Mouse (Mus musculus) gastrocnemius, postnatal 25 days (tissue): ENCODE measurements around the gene Jund. TPM values are rescaled to one million over a fixed set of nuclear protein-coding genes. Genes with fewer than 3 reads are reported as not detected.
A peak's percentile ranks its signal among the peaks of the same experiment; 100 is the strongest.

ENCODE experiments used
- DNase-seq: peaks from one replicate; pipeline ENCODE4 v3.0.0; 2022
- total RNA-seq, 2 experiments: library from RNA; stranded (reverse); gene quantifications; 1 replicate in 1 of 2; 2 replicates in 1 of 2; pipeline ENCODE4 v1.2.3; 2021

Gene Jund
- total RNA-seq, 2 experiments from 2014 or later, result 54.5 to 68.6 TPM

DNA sequence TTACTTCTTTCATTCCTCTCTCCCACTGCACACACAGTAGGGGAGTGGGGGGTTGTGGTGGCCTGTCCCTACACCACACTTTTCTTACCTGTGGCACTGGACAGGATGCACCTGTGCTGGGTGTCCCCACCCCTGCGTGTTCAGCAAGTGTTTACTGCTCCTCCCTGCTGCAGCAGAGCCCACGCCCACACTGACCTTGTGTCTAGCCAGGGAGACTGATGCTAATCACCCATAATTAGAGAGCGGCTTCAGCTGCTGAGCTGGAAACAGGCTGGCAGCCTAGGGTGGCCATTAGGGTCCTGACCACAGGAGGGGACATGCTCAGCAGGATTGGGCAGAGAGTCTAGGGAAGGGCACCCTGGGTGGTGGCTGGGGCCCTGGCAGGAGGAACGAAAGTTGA is 24.0 kb upstream of the Jund start:
- no peak for DNase-seq

- DNase-seq, result no peak
These were observed 23.4 kb upstream of the Jund start for GRCm38 (mm10) chr8:70675336-70675735.

DNA sequence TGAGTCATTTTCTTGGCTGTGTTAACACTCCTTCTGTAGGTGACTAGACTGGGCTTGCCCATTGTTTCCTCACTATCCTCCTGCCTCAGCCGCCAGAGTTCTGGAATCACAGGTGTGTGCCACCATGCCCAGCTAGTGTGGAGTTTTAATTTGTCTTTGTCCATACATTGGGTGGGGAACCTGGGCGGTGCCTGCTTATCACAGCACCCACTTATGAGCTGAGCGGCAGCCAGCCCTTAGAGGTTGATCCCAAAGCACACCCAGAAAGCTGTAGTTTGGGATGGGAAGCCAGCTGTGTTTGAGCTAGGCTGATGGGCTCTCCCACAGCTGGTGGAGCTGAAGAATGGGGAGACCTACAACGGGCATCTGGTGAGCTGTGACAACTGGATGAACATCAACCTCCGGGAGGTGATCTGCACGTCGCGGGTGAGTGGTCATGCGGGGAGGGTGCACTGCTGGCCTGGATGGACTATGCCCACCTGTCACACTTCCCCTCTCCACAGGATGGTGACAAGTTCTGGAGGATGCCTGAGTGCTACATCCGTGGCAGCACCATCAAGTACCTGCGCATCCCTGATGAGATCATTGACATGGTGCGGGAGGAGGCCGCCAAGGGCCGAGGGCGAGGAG is 21.2 kb upstream of the Jund start:
- DNase-seq, result no peak

- no peak for DNase-seq
These were observed 20.1 kb upstream of the Jund start for GRCm38 (mm10) chr8:70678679-70679078.

DNA sequence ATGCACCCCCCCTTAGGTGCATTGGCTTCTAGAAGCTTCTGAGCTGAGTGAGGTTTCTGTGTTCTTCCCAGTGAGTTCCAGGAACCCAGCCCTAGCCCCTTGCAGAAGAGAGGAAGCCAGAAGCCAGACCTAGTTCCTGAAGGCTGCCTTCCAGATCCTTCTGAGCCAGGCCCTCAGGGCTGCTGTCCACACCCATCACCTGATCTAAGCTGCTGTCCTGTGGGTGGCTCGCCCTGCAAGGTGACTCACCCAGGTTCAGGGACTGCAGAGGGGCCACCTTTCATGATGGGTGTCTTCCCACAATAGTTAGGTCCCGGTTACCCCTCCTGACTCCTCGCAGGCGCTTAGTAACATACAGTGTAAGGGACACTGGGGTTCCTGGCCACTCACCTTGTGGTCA is 19.3 kb upstream of the Jund start:
- no peak for DNase-seq

DNA sequence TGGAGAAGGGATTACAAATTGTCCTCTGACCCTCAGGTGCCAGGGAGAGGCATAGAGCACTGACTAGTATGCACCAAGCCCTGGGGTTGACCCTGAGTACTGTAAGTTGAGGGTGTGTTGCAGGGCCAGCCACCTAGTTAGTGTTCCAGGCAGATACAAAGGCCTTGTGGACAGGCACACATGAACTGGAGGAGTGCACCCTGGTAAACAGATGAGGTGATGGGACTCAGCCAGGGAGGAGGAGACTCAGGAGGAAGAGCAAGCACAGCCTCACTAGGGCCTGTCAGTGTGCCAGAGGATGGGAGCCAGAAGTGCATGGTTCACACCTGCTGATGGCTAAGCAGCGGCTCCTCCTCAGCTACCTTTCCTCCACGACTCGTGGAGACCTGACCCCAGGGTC is 18.7 kb upstream of the Jund start:
- no peak for DNase-seq

DNA sequence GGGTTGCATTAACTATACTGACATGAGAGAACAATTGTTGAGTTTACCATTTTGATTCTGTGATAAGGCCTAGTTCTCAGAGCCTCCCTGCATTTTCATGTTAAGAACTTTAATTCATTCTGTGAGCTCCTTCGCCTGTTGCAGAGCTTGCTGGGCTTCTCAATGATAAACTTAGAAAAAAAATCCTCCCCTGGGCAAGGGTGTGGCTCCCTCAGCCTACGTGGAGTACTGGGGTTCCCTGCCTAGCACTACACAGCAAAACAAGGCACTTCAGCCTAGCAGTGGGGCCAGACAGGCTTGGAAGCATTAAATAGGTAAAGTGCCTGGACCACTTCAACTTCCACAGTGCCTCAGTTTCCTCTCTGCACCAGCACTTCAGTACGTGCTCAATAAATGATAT is 17.3 kb upstream of the Jund start:
- no peak for DNase-seq

DNA sequence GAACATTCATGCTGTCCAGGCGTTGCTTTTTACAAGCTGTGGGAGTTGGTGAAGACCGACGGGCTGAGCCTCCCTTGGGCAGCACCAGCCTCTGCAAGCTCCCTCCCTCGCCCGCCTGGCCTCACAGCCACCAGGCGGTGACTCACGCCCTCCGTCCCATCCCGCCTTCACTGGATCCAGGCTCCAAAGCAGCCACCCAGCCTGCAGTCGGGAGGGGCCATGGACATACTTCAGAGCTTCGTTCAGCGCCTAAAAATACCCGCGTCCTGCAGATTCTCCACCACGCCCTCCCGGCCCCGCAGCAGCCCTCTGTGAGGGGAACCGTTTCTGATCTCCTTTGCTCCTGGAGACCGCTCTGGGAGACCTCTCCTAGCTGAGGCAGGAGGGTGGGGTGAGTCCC is 16.6 kb upstream of the Jund start:
- peak; percentile 89 for DNase-seq

GRCm38 (mm10) chr8:70682692-70683091 is 16.1 kb upstream of the Jund start:
- DNase-seq, result no peak

GRCm38 (mm10) chr8:70684291-70684690 is 14.5 kb upstream of the Jund start:
- no peak for DNase-seq

GRCm38 (mm10) chr8:70687576-70687975 is 11.2 kb upstream of the Jund start:
- DNase-seq, result peak; percentile 75

- DNase-seq, result no peak
These were observed 10.6 kb upstream of the Jund start for GRCm38 (mm10) chr8:70688136-70688535.

DNA sequence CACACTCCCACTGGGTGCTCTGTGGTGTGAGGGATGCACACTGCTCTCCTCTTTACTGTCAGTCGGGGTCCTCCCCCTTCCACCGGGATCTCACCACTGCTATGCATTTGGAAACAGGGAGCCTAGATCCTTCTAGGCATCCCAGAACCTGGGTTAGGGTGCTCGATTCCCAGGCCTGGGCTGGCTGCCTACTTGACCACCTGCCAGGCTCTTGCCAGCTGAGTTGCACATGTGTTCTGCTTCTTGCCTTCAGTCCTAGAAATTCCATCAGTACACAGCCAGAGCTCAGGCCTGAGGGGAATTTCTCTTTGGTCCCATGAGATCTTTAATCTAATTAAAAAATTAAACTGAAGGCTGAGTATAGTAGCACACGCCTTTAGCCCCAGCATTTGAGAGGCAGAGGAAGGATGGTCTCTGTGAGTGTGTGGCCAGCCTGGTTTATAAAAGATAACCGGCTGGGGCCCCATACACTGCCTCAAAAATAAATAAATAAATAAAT is 8.8 kb upstream of the Jund start:
- no peak for DNase-seq

- no peak for DNase-seq
These were observed 7.5 kb upstream of the Jund start for GRCm38 (mm10) chr8:70691230-70691629.

GRCm38 (mm10) chr8:70691727-70692231 is 7.0 kb upstream of the Jund start:
- DNase-seq, result no peak

DNA sequence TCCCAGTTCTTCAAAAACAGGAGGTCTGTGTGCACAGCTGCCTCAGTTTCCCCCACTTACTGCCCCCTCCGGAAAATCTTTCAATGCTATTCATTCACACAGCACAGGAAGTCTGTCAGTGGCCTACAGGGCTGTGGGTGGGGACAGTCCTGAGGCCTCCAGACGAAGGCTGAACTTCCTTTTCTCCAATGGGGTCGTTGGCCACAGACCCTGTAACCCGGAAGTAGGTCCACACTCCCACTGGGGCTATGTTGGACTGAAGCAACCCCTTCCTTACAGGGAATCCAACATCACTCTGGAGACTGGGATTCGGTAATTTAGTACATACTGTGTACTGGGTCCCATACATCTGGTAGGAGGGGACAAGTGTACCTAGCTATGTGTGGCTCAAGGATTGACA is 5.1 kb upstream of the Jund start:
- DNase-seq, result no peak

- DNase-seq, result peak; percentile 72
These were observed 3.3 kb upstream of the Jund start for GRCm38 (mm10) chr8:70695318-70696018.

DNA sequence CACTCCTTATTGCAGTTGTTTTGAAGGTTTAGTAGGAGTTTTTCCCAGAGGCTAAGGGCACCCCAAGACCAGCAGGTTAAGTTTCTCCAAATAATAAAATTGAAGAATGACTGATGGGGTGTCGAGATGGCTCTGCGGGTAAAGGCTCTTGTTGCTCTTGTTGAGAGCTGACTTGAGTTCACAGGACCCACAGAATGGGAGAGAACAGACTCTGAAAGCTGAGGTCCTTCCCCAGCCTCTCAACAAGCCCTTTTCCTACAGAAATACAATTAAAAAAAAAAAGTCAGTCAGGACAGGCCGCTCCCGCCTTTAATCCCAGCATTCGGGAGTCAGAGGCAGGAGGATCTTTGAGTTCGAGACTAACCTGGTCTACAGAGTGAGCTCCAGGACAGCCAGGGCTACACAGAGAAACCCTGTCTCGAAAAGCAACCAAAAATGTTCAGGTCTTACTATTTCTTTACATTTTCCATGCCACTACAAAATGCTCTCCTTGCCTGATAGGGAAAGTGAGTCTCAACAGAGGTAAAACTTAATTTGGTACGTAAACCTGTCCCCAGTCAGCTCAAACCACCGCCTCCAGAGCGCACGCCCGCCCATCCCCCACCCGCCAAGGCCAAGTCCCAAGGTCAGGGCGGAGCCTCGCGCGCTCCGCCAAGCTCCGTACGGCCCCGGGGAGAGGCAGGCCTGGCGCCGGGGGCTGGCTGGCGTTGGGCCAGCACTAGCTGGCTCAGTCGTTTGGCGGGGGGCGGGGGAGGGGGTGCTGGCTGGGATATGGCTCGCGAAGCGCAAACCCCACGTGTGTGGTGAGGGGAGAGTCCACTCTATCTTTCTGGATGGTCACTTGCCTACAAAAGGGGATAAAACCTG is 2.5 kb upstream of the Jund start:
- peak; percentile 77 for DNase-seq

DNA sequence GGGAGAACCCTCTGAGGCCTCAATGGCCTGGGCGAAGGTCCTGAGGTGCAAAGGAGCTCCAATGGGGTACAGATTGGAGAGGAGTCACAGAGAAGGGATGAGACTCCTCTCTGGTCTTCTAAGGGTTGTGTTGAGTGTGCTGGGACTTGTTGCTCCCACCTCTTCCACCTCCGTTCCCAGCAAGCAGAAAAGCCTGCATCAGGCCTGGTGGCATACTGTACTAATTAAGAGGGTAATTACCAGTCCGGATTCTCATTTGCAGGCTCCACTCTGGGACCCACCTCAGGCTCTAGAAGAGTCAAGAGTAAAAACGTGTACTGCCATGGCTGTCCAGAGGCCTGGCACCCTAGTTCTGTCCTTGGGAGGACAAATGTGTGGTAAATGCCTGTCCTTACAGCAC is 1.8 kb upstream of the Jund start:
- no peak for DNase-seq

DNA sequence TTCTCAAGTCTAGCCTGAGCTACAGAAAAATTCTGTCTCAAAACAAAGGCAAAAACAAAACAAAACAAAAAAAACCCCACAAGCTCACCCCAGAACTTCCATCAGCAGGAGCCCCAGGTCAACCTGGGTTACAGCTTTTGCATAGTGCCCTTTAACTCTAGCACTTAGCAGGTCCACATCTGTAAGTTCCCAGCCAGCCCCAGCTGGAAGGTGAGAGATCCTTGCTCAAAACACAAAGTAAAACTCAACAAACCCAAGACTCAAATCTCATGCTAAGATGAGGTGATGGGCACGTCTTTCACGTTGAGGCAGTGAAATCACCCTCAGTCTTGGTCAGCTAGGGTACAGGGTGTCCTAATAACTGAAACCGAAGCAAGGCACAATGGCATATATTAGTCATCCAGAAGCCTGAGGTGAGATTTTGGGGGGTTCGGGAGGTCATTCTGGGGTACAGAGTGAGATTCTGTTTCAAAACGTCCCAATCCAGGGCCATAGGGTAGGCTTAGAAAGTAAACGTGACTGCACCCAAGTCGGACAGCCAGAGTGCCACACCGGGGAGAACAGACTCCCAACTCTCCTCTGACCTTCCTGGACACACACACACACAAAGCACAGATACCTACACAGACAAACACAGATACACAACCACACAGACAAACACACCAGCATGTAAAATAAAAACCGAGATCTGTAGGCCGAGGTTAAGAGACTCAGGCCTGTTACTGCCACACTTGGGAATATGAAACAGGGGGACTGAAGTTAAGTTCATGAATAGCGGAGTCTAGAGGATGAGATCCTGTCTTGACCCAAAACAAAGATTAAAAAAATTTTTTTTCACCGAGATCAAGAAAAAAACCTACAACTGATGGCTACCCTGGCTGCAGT is 1.1 kb upstream of the Jund start:
- DNase-seq, result no peak

- peak; percentile 57 for DNase-seq
These were observed 526 bp downstream of the Jund start for GRCm38 (mm10) chr8:70699116-70699833.
